In the genomic region with DNA sequence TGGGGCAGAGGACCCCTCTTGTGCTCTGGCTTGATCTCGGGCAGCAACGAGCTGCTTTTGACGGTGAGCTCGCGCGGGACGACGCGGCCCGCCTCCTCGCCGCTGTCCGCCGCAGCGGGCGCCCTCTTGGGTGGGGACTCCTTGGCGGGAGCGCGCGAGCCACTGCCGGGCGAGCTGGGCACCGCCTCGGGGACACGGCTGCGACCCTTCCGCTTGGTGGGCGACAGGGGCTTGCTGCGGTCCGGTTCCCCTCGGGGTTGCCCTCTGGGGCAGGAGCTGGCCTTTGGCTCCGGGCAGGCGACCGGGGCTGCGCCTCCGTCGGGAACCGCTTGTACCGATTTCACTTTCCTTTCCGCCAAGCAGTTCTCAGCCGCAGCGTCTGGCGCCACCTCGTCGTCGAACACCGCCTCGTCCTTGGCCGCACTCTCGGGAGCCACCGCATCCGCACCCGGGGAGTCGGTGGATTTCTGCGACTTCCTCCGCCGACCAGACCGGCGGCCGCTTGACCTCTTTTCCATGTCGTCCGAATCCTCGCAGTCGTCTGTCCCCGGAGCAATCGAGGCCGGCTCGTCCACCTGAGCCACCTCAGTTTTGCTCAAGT, we compare ENCODE assay signal across 8 mouse cellular contexts.
DNase-seq lines count a peak whose midpoint lies in the region; ATAC-seq lines count a peak whose summit lies in the region.

No protein-coding gene starts in this region.

- H3K27ac ChIP-seq in heart, embryonic 11.5 days (ENCODE audit: low read depth, low read length), result no peak overlapping the region

- H3K4me3 ChIP-seq in heart, embryonic 11.5 days (ENCODE audit: low read depth, low read length), result peak overlapping the region; percentile 63

- H3K4me1 ChIP-seq in heart, embryonic 11.5 days (ENCODE audit: control insufficient read depth, insufficient read depth, low read length), result peaks cover 7% of the 10 kb centered on the region

- under 1% methylated on average over 67 of the region's 68 CpGs for WGBS in heart, embryonic 11.5 days (ENCODE audit: insufficient replicate concordance)

- peaks cover 72% of the 10 kb centered on the region for H3K27me3 ChIP-seq in heart, embryonic 11.5 days (ENCODE audit: control insufficient read depth, insufficient read depth, low read length)

- DNase-seq in left cerebral cortex, adult 18-20 months (ENCODE audit: low spot score in 2 of 2), result peak; percentile 12 to 19
- DNase-seq in left cerebral cortex, postnatal 25 days (ENCODE audit: low spot score in 2 of 2), result no peak
- DNase-seq in embryo, embryonic 11 days, result peak; percentile 52
- DNase-seq in kidney, adult 9 months, result peak; percentile 74
- DNase-seq in lung, postnatal 10 days, result peak; percentile 67
- peak; percentile 25 for DNase-seq in ovary, postnatal 14 days (ENCODE audit: low spot score)
- DNase-seq in urinary bladder, adult 2 months (ENCODE audit: low spot score), result peak; percentile 61

- H3K9ac ChIP-seq in heart, embryonic 11.5 days (ENCODE audit: low read depth, low read length), result peak overlapping the region; percentile 52; the same call in 1 of the 2 replicates

- peak overlapping the region; percentile 74 for H3K4me2 ChIP-seq in heart, embryonic 11.5 days

- H3K36me3 ChIP-seq in heart, embryonic 11.5 days (ENCODE audit: control insufficient read depth, insufficient read depth, low read length), result no peaks in the 10 kb centered on the region

- intact Hi-C loops in left cerebral cortex, postnatal 25 days (cut with DNase I), result loop anchor here (5.0 to 10.0 kb wide), 2 partner anchors 46 to 451 kb away; no protein-coding TSS in a partner anchor

- peak; percentile 63; the same call in 1 of the 2 replicates for ATAC-seq in heart, embryonic 11.5 days (replicated peaks; ENCODE audit: insufficient number of reproducible peaks, low FRiP score, low TSS enrichment)

- no peaks in the 10 kb centered on the region for H3K9me3 ChIP-seq in heart, embryonic 11.5 days (replicated peaks; ENCODE audit: control insufficient read depth, low read length)

Comparison
In these comparisons a context has a peak if more than half of its experiments do, and no peak if none do; other contexts are left out.
1. DNase-seq: peak in left cerebral cortex, adult 18-20 months (2 of 2), embryo, embryonic 11 days (single experiment), kidney, adult 9 months (single experiment), lung, postnatal 10 days (single experiment), ovary, postnatal 14 days (single experiment) and urinary bladder, adult 2 months (single experiment); none in left cerebral cortex, postnatal 25 days (0 of 2).